Mouse (Mus musculus): ENCODE data around the gene En2. TPM values are rescaled to one million over a fixed set of nuclear protein-coding genes. Genes with fewer than 3 reads are reported as not detected.

En2 gene
- total RNA-seq, 1 experiment from 2014 or later = not detected

DNA sequence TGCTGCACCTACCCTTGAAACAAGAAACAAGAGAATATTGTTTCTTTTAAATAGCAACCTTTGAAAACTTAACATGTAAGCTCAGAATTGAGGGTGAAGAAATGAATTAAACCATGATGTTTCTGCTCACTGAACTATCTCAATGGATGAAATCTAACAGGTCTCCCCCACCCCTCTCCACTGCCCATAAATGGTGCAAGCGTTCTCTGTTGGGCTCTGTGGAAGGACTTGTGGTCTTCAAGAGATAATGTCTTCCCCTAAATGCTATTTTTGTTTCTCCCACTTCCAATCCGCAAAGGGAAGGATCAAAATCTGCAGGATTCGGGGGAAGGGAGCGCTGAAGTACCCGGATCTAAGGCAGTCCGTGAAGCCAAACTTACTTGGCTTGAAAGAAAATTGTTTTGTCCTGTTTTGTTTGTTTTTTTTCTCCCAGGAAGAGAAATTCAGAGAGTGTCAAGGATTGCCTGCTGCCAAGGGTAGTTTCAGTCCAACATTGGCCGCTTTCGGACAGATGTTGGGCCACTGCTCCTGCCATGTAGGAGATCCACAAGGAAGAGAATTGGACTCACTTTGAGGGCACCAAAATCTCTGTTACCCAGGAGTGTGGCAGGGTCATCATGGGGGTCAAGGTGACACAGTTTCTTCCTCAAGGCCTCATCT, 6.9 kb downstream of the En2 start:
- no peak for ATAC-seq (replicated peaks in 1 of 2; ENCODE audit: insufficient read depth in 1 of 2, low FRiP score in 2 of 2, low TSS enrichment in 1 of 2, low read depth in 1 of 2, poor library complexity in 2 of 2, severe bottlenecking in 2 of 2)

DNA sequence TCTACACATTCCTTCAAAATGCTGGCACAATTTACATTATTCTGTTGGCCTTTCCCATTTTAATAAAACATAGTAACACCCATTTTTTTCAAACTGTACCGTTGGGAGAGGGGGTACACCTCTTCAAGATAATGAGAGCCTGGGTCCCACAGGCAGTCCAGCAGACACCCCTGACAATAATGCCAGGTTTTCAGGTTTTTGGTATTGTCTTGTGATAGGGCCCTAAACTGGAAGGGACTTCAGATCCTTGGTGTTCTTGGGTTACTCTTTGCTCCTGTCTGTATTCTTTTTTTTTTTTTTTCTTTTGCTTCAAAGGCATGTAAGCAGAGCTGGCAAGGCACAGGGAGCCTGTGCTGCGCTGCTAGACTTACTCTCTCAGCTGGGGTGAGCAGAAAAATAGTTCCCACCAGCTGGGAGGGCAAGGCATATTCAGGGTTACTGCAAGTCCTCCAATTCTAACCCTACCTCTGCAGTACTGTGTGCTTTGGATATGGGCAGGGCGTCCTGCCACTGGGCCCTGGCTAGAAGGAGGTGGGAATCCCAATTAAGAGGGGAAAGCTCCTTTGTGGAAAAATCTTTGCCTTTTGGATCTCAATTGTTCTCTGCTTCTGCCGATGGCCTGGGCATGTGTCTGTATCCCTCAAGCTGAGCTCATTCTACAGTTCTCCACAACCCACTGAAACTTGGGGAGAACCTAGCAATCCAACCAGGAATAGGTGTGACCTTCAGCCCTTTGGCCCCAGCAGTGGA, 7.6 kb downstream of the En2 start:
- ATAC-seq (replicated peaks in 1 of 2; ENCODE audit: insufficient read depth in 1 of 2, low FRiP score in 2 of 2, low TSS enrichment in 1 of 2, low read depth in 1 of 2, poor library complexity in 2 of 2, severe bottlenecking in 2 of 2) = no peak

- no peak for ATAC-seq (replicated peaks in 1 of 2; ENCODE audit: insufficient read depth in 1 of 2, low FRiP score in 2 of 2, low TSS enrichment in 1 of 2, low read depth in 1 of 2, poor library complexity in 2 of 2, severe bottlenecking in 2 of 2)
Measured at GRCm38 (mm10) chr5:28173674-28174073, 8.2 kb downstream of the En2 start.

- ATAC-seq (replicated peaks in 1 of 2; ENCODE audit: insufficient read depth in 1 of 2, low FRiP score in 2 of 2, low TSS enrichment in 1 of 2, low read depth in 1 of 2, poor library complexity in 2 of 2, severe bottlenecking in 2 of 2) = no peak
Measured at GRCm38 (mm10) chr5:28174086-28174485, 8.6 kb downstream of the En2 start.

DNA sequence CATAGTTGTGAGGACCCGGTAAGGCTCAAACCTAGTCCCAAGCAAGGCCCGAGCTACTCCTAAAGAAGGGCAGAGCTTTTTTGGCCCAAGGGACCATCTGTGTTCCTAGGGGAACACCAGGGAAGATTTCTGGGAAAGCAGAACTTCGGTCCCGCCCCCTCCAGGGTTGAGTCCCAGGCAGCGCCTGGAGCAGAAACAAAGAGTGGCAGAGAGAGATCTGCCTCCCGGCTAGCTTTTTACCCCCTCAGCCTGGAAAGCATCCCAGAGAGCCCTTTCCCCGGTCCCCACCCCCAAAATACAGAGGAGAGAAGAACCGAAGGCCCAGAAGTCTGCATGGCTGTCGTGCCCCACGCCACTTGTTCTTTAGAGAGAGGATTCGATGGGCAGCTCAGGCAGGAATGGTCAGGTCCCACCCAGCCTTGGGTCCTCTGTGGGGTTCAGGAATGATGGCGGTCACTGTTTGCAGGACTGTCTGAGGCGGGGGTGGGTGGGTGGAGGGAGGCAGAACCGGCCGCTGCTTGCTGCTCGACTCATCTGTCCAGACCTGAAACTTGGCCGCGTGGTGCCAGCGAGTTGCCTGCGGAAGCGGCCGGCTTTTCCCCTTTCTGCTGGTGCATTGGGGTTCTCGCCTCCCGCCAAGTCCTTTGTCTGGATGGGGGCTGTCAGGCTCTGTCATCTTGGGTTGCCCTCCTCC, 9.5 kb downstream of the En2 start:
- no peak for ATAC-seq (replicated peaks in 1 of 2; ENCODE audit: insufficient read depth in 1 of 2, low FRiP score in 2 of 2, low TSS enrichment in 1 of 2, low read depth in 1 of 2, poor library complexity in 2 of 2, severe bottlenecking in 2 of 2)

GRCm38 (mm10) chr5:28175570-28175919, 10.1 kb downstream of the En2 start:
- ATAC-seq (replicated peaks in 1 of 2; ENCODE audit: insufficient read depth in 1 of 2, low FRiP score in 2 of 2, low TSS enrichment in 1 of 2, low read depth in 1 of 2, poor library complexity in 2 of 2, severe bottlenecking in 2 of 2) = no peak

DNA sequence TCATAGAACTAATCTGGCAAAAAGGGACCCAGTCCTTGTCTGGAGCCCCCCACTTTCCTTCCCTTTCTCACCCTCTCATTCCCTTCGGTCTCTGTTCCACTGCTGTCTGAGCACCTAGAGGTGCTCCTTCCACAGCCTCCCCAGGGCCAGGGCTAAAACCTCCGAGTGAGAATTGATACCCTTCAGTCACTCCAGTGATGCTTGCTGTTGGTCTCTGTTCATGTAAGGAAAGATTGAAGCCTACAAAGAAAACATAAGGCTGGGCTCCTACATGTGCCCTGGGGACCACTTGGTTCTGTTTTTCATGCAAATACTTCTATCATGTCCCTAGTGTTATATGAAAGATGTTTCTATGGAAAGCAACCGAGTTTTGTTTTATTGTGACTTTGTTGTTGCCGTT, 10.5 kb downstream of the En2 start:
- no peak for ATAC-seq (replicated peaks in 1 of 2; ENCODE audit: insufficient read depth in 1 of 2, low FRiP score in 2 of 2, low TSS enrichment in 1 of 2, low read depth in 1 of 2, poor library complexity in 2 of 2, severe bottlenecking in 2 of 2)

- no peak for ATAC-seq (replicated peaks in 1 of 2; ENCODE audit: insufficient read depth in 1 of 2, low FRiP score in 2 of 2, low TSS enrichment in 1 of 2, low read depth in 1 of 2, poor library complexity in 2 of 2, severe bottlenecking in 2 of 2)
Measured at GRCm38 (mm10) chr5:28176585-28176984, 11.1 kb downstream of the En2 start.

GRCm38 (mm10) chr5:28178322-28178721, 12.8 kb downstream of the En2 start:
- ATAC-seq (replicated peaks in 1 of 2; ENCODE audit: insufficient read depth in 1 of 2, low FRiP score in 2 of 2, low TSS enrichment in 1 of 2, low read depth in 1 of 2, poor library complexity in 2 of 2, severe bottlenecking in 2 of 2) = no peak

DNA sequence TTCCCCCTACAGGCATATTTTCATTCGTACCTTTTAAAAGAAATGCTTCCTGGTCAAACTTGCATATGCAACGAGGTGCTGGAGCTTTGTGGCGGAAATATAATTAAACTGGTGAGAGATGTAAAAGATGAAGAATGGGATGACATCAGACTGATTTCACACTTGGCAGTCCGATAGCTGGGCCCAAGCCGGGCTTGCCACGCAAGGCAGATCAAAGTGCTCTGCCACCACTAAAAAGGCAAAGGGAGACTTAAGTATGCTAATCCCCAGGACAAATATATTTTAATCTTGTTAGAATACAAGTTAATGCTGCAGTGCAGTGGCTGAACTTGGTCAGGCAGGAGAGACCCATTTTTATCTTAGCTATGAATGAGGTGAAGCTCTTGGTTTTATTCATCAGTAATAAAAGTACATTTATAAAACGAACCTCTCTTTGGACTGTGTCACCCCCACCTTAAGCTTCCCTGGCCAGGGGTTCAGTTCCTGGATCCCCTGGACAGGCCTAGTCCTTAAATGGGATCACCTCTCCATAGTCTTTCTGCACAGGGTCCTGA, 13.8 kb downstream of the En2 start:
- no peak for ATAC-seq (replicated peaks in 1 of 2; ENCODE audit: insufficient read depth in 1 of 2, low FRiP score in 2 of 2, low TSS enrichment in 1 of 2, low read depth in 1 of 2, poor library complexity in 2 of 2, severe bottlenecking in 2 of 2)

- no peak for ATAC-seq (replicated peaks in 1 of 2; ENCODE audit: insufficient read depth in 1 of 2, low FRiP score in 2 of 2, low TSS enrichment in 1 of 2, low read depth in 1 of 2, poor library complexity in 2 of 2, severe bottlenecking in 2 of 2)
Measured at GRCm38 (mm10) chr5:28191201-28192098, 26.0 kb downstream of the En2 start.

DNA sequence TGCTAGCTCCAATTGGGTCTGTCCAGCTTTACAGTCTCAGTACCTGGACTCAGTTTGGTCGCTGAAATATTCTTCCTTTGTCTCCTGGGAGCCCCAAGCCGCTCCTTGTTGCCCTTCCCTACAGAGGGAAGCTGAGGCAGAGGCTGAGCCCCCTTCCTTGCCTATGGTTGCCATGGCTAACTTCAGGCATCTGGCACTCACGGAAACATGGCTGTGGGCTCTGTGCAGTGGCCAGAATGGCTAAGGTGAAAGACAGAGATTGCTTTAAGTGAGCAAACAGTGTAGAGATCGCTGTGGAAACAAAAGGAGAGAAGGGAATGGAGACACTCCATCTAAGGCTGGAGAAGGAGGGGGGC, 26.6 kb downstream of the En2 start:
- no peak for ATAC-seq (replicated peaks in 1 of 2; ENCODE audit: insufficient read depth in 1 of 2, low FRiP score in 2 of 2, low TSS enrichment in 1 of 2, low read depth in 1 of 2, poor library complexity in 2 of 2, severe bottlenecking in 2 of 2)

- ATAC-seq (replicated peaks in 1 of 2; ENCODE audit: insufficient read depth in 1 of 2, low FRiP score in 2 of 2, low TSS enrichment in 1 of 2, low read depth in 1 of 2, poor library complexity in 2 of 2, severe bottlenecking in 2 of 2) = no peak
Measured at GRCm38 (mm10) chr5:28195473-28195872, 30.0 kb downstream of the En2 start.

GRCm38 (mm10) chr5:28199089-28199873, 33.8 kb downstream of the En2 start:
- no peak for ATAC-seq (replicated peaks in 1 of 2; ENCODE audit: insufficient read depth in 1 of 2, low FRiP score in 2 of 2, low TSS enrichment in 1 of 2, low read depth in 1 of 2, poor library complexity in 2 of 2, severe bottlenecking in 2 of 2)

- ATAC-seq (replicated peaks in 1 of 2; ENCODE audit: insufficient read depth in 1 of 2, low FRiP score in 2 of 2, low TSS enrichment in 1 of 2, low read depth in 1 of 2, poor library complexity in 2 of 2, severe bottlenecking in 2 of 2) = no peak
Measured at GRCm38 (mm10) chr5:28203086-28203485, 37.6 kb downstream of the En2 start.

GRCm38 (mm10) chr5:28204678-28205077, 39.2 kb downstream of the En2 start:
- no peak for ATAC-seq (replicated peaks in 1 of 2; ENCODE audit: insufficient read depth in 1 of 2, low FRiP score in 2 of 2, low TSS enrichment in 1 of 2, low read depth in 1 of 2, poor library complexity in 2 of 2, severe bottlenecking in 2 of 2)

DNA sequence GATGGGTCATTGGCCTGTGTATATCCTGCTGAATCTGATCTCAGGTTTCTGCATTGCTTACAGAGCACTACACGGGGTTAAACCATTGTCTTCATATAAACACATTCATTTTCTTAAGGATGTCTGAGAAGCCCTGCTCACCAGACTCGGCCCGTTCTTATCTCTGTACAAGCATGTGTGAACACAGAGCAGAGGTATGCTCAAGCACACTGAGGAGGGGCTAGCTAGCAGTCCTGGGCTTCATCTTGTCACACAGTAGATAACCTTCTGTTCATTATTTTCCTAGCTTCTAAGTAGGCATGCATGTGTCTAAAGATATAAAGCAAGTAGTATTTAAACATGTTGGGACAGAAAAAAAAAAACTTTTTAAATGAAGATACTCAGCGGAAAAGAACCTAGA, 41.0 kb downstream of the En2 start:
- no peak for ATAC-seq (replicated peaks in 1 of 2; ENCODE audit: insufficient read depth in 1 of 2, low FRiP score in 2 of 2, low TSS enrichment in 1 of 2, low read depth in 1 of 2, poor library complexity in 2 of 2, severe bottlenecking in 2 of 2)
